Mouse (Mus musculus) lung, postnatal 0 days (tissue): ENCODE measurements around the gene Ccdc154. TPM values are rescaled to one million over a fixed set of nuclear protein-coding genes. Genes with fewer than 3 reads are reported as not detected.

Experiments
- ATAC-seq: fragments of 200-750 bp; cut with Nextera tagmentation; 2 replicates; pipeline ENCODE4 v1.8.0; 2017; ENCODE audit warnings: moderate library complexity
- DNase-seq: peaks from one replicate; pipeline ENCODE4 v3.0.0-alpha.2; 2016; ENCODE audit warnings: low spot score
- H3K27ac ChIP-seq: fragments of 300-500 bp; sonication (generic); 2 replicates; pipeline ENCODE4 v1.5.1; 2014; ENCODE audit warnings: antibody characterized with exemption, mild to moderate bottlenecking, low read length, mixed read lengths
- H3K27me3 ChIP-seq: fragments of 300-500 bp; sonication (generic); replicated peaks from 2 replicates; pipeline ENCODE4 v1.6.1; 2014; ENCODE audit warnings: low read length, mixed read lengths; ENCODE audit not compliant: insufficient read depth
- H3K36me3 ChIP-seq: fragments of 300-500 bp; sonication (generic); 2 replicates; pipeline ENCODE4 v1.6.1; 2014; ENCODE audit warnings: low read length, mixed read lengths; ENCODE audit not compliant: insufficient read depth
- H3K4me1 ChIP-seq: fragments of 300-500 bp; sonication (generic); 2 replicates; pipeline ENCODE4 v1.6.1; 2014; ENCODE audit warnings: antibody characterized with exemption, low read depth, low read length, mixed read lengths; ENCODE audit not compliant: insufficient read depth
- H3K4me2 ChIP-seq: fragments of 300-500 bp; sonication (generic); replicated peaks from 2 replicates; pipeline ENCODE4 v1.6.1; 2014; ENCODE audit warnings: low read depth, mild to moderate bottlenecking, low read length, moderate library complexity, mixed read lengths
- H3K4me3 ChIP-seq: fragments of 300-500 bp; sonication (generic); 2 replicates; pipeline ENCODE4 v1.5.1; 2014; ENCODE audit warnings: low read depth, low read length
- H3K9ac ChIP-seq: fragments of 300-500 bp; sonication (generic); replicated peaks from 2 replicates; pipeline ENCODE4 v1.6.1; 2014; ENCODE audit warnings: low read depth, mild to moderate bottlenecking
- H3K9me3 ChIP-seq: fragments of 300-500 bp; sonication (generic); 2 replicates; pipeline ENCODE4 v1.6.1; 2016; ENCODE audit warnings: low read length, mixed read lengths
- CTCF ChIP-seq: IDR thresholded peaks from 2 replicates; pipeline ENCODE4 v1.5.1; 2016; ENCODE audit warnings: antibody characterized with exemption, mild to moderate bottlenecking
- EP300 ChIP-seq: IDR thresholded peaks from 2 replicates; pipeline ENCODE4 v1.6.1; 2016; ENCODE audit warnings: antibody characterized with exemption, mild to moderate bottlenecking, control low read depth
- WGBS: fragments of 180-500 bp; shearing (Covaris S2); extraction: QIAGEN DNeasy Blood & Tissue Kit; methylation state at CpG from one replicate; pipeline ENCODE4 v1.1.7; 2014; 5-methylcytosine and 5-hydroxymethylcytosine counted together
- polyA plus RNA-seq: library from polyadenylated mRNA; unstranded; fragments of >200 nt; fragmentation: Nextera tagmentation; extraction: Ambion mirVana; gene quantifications from 2 replicates; pipeline ENCODE4 v1.2.1, GENCODE M21; 2015

Gene Ccdc154
- polyA plus RNA-seq, 1 experiment from 2014 or later, result 0.51 TPM

- no peak overlapping the region for H3K27ac ChIP-seq
- no peak overlapping the region for H3K9ac ChIP-seq
- no peaks in the 10 kb centered on the region for H3K9me3 ChIP-seq
- TF ChIP-seq EP300 (no peak), CTCF (no peak)
- DNase-seq, result no peak
- H3K36me3 ChIP-seq, result peaks cover 7% of the 10 kb centered on the region; the same call in 1 of the 2 replicates
- no peak for ATAC-seq
- no peak overlapping the region for H3K4me2 ChIP-seq
- H3K27me3 ChIP-seq, result no peaks in the 10 kb centered on the region
- WGBS, result 73% methylated on average over 7 of the region's 7 CpGs
- H3K4me3 ChIP-seq, result no peak overlapping the region
- no peaks in the 10 kb centered on the region for H3K4me1 ChIP-seq
Measured at GRCm38 (mm10) chr17:25163387-25163786, 1.1 kb downstream of the Ccdc154 start.

GRCm38 (mm10) chr17:25164770-25165169 lies 2.5 kb downstream of the Ccdc154 start:
- ATAC-seq (no peak), DNase-seq (no peak)
- no peak overlapping the region for H3K4me2 ChIP-seq
- no peaks in the 10 kb centered on the region for H3K4me1 ChIP-seq
- no peak overlapping the region for H3K9ac ChIP-seq
- H3K27ac ChIP-seq, result no peak overlapping the region
- H3K27me3 ChIP-seq, result no peaks in the 10 kb centered on the region
- H3K9me3 ChIP-seq, result no peaks in the 10 kb centered on the region
- no peak overlapping the region for H3K4me3 ChIP-seq
- no peaks in the 10 kb centered on the region for H3K36me3 ChIP-seq
- TF ChIP-seq CTCF (no peak), EP300 (no peak)
- whole genome bisulfite sequencing, result 91% methylated on average over 3 of the region's 3 CpGs

- 42% methylated on average over 6 of the region's 6 CpGs for WGBS
- no peak overlapping the region for H3K4me3 ChIP-seq
Measured at GRCm38 (mm10) chr17:25165970-25166671, 3.9 kb downstream of the Ccdc154 start.

GRCm38 (mm10) chr17:25169706-25170105 lies 7.4 kb downstream of the Ccdc154 start:
- WGBS, result 94% methylated on average over 2 of the region's 2 CpGs
- Histone ChIP-seq H3K27me3 (no peaks in the 10 kb centered on the region), H3K36me3 (no peaks in the 10 kb centered on the region), H3K9ac (no peak overlapping the region), H3K4me1 (peaks cover 3% of the 10 kb centered on the region; the same call in 1 of the 2 replicates), H3K9me3 (no peaks in the 10 kb centered on the region), H3K4me2 (no peak overlapping the region), H3K27ac (no peak overlapping the region), H3K4me3 (no peak overlapping the region)
- no peak for DNase-seq
- no peak for TF ChIP-seq CTCF
- no peak for TF ChIP-seq EP300
- ATAC-seq, result no peak

More at GRCm38 (mm10) chr17:25165970-25166671, 3.9 kb downstream of the Ccdc154 start:
- ATAC-seq (peak; percentile 63), DNase-seq (peak; percentile 31)
- Histone ChIP-seq H3K9ac (0 out of 2 replicates have a peak overlapping the region, but pooled peaks have one; percentile 5), H3K27me3 (no peaks in the 10 kb centered on the region), H3K27ac (no peak overlapping the region), H3K4me1 (no peaks in the 10 kb centered on the region), H3K36me3 (no peaks in the 10 kb centered on the region), H3K9me3 (no peaks in the 10 kb centered on the region), H3K4me2 (no peak overlapping the region)
- TF ChIP-seq EP300 (no peak), CTCF (no peak)

GRCm38 (mm10) chr17:25172558-25172957 lies 10.3 kb downstream of the Ccdc154 start:
- H3K36me3 ChIP-seq, result no peaks in the 10 kb centered on the region
- ATAC-seq (peak; percentile 52), DNase-seq (peak; percentile 39)
- no peak overlapping the region; the same call in 1 of the 2 replicates for H3K27ac ChIP-seq
- H3K9ac ChIP-seq, result no peak overlapping the region
- TF ChIP-seq EP300, result no peak
- TF ChIP-seq CTCF, result no peak
- 42% methylated on average over 3 of the region's 3 CpGs for WGBS
- no peaks in the 10 kb centered on the region for H3K9me3 ChIP-seq
- no peak overlapping the region for H3K4me3 ChIP-seq
- no peaks in the 10 kb centered on the region for H3K27me3 ChIP-seq
- no peak overlapping the region for H3K4me2 ChIP-seq
- peaks cover 3% of the 10 kb centered on the region; the same call in 1 of the 2 replicates for H3K4me1 ChIP-seq

- no peak within 1 kb of the TSS for H3K4me3 ChIP-seq
- no peaks in the 10 kb centered on the region for H3K9me3 ChIP-seq
- WGBS, result 52% methylated on average over 9 of the region's 9 CpGs
- H3K27me3 ChIP-seq, result no peaks in the 10 kb centered on the region
- no peak within 1 kb of the TSS for H3K9ac ChIP-seq
- DNase-seq (peak; percentile 65), ATAC-seq (peak; percentile 84)
- H3K27ac ChIP-seq, result peak within 1 kb of the TSS; percentile 47; the same call in 1 of the 2 replicates
- no peaks in the 10 kb centered on the region for H3K36me3 ChIP-seq
- TF ChIP-seq CTCF, result no peak
- TF ChIP-seq EP300, result no peak
- H3K4me2 ChIP-seq, result no peak within 1 kb of the TSS
- peaks cover 3% of the 10 kb centered on the region; the same call in 1 of the 2 replicates for H3K4me1 ChIP-seq
Measured at GRCm38 (mm10) chr17:25175411-25175810, 13.2 kb downstream of the Ccdc154 start, which contains the start of gene Gm38655. Gm38655 (minus strand) TSS chr17:25175471.
